Mouse (Mus musculus) liver, postnatal 0 days (tissue): ENCODE data around the gene Tdrd12.
"Not testable (repeated sequence)": the region's sequence is repeated elsewhere in the genome, so short reads cannot be mapped to it uniquely, and the experiment has no call there.

Source experiments
- CTCF ChIP-seq: sonication (generic); IDR thresholded peaks from 2 replicates; pipeline ENCODE4 v1.5.1; 2016; ENCODE audit warnings: antibody characterized with exemption, low read depth
- EP300 ChIP-seq: IDR thresholded peaks from 2 replicates; pipeline ENCODE4 v1.6.1; 2016; ENCODE audit warnings: antibody characterized with exemption, low read depth, mild to moderate bottlenecking

GRCm38 (mm10) chr7:35530544-35530943 lies 7.0 kb downstream of the Tdrd12 start:
- TF ChIP-seq CTCF, EP300: not testable (repeated sequence)
